Mouse (Mus musculus) left cerebral cortex, postnatal 36 days (tissue): ENCODE measurements at regions not wholly inside any gene's neighbourhood (a gene's known extent, or its start where the extent isn't known, plus 50 kb on each side); places are given as distances from the start of the nearest gene placed in this dataset.

Source experiments
- DNase-seq, 2 experiments: peaks; one replicate each; pipeline ENCODE4 v3.0.0; 2021 to 2022; ENCODE audit warnings: low spot score in 2 of 2, mixed read lengths in 1 of 2
- intact Hi-C: fragments of 180-260 bp; cut with DNase I; formaldehyde crosslinking; loops from one replicate; pipeline ENCODE4 v1.15.1; 2025

DNA sequence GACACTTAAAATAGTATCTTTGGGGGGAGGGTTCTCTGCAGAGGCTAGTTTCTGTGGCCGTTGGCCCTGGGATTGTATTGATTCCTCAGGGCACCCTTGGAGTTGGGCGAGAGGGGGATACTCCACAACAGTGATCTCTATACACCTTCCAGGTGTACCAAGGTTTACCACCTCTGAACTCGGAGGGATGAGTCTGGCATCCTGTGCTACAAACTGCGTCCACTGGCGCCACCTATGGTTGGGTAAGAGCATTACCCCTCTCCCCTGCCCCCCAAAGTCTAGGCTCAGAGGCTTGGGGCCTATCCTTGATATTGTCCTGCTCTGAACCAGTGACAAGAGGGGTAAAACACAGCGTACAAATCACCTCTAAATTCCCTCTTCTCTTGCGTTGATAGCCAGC, 62.2 kb downstream of the Gm17728 start:
- intact Hi-C loops: no loop called here
- no peak for DNase-seq

DNA sequence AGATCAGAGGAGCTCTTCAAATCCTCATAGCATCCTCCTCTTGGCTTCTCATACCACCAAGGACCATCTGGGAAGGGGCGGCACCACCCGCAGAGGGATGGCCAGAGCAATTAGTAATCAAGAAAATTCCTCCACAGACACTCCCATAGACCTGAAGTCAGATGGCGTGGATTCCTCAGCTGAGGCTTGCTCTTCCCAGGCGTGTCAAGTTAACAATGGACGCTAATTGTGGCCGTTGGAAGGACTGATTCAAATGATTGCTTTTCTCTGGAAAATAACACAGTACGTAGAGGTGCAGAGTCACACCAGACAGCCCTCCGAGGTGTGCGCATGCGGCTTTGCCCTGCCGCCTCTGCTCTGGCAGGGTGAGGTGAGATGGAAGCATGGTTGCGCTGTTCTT, 62.7 kb downstream of the Gm17728 start:
- DNase-seq: no peak
- intact Hi-C loops: no loop called here

DNA sequence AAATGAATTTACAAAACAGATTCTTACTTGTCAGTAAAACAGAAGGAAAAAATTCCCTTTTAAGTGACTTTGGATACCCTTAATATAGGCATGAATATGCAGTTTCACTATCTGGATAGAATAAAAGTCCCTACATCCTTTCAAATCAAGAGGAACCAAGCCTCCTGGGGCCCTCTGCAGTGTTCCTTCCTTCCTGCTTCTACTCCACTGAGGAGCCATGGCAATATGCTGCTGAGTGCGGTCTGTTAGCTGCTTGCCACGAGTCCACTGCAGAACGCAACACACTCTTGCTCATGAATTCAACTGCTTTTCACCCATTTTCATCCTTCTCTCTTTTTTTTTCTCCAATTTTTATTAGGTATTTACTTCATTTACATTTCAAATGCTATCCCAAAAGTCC, 107.5 kb downstream of the Gm17728 start:
- intact Hi-C loops: no loop called here
- no peak for DNase-seq

DNA sequence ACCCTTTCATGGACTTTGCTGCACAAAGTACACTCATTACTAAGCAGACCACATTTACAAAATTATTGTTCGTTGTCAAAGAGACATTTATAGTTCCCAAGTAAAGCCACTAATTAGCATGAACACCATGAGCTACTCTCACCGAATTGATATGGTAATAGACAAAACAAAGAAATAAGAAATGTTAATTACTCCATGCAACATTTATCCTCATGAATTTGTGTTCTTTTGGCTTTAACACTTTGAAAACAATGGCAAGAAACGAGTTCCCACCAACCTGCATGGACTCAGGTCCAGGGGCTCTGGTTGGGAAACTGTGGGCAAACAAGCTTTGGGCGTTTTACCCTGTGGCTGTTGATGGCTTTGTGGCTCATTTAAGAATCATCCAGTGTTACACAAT, 114.2 kb downstream of the Gm17728 start:
- DNase-seq: no peak
- intact Hi-C loops: no loop called here

DNA sequence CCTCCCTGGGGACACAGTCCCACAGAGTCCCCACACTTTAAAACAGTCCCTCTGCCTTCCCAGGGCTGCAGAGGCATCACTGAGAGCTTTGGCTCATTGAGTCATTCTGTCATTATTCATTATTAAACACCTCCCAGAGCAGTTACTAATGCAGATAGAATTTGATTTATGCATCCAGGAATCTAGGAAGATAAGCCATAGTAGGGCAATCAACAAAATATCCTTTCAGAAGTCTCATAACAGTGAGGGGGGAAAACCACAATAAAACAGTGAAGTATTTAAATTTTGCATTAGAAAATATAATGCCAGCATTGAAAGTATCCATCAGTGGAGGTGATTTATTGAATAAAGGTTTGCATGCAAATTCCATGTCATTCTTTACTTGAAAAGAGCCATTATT, 116.5 kb downstream of the Gm17728 start:
- DNase-seq: no peak
- intact Hi-C loops: no loop called here

DNA sequence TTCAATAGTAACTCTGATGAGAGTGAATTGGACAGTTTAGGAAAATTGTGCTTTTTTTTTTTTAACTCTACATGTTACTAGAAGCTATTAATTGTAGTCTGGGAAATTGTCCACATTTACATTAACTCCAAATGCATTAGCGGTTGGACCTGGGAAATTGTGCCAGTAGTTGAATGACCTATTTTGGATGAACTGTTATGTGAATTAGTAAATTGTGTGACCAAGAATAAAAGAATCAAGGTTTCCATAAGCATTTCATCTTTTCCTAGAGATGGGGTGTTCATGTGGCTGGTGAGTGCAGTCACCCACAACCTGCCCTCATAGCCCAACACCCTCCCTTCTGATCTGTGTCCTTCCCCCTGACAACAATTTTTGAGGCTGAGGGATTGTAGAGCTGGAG, 118.3 kb downstream of the Gm17728 start:
- intact Hi-C loops: no loop called here
- DNase-seq: no peak

DNA sequence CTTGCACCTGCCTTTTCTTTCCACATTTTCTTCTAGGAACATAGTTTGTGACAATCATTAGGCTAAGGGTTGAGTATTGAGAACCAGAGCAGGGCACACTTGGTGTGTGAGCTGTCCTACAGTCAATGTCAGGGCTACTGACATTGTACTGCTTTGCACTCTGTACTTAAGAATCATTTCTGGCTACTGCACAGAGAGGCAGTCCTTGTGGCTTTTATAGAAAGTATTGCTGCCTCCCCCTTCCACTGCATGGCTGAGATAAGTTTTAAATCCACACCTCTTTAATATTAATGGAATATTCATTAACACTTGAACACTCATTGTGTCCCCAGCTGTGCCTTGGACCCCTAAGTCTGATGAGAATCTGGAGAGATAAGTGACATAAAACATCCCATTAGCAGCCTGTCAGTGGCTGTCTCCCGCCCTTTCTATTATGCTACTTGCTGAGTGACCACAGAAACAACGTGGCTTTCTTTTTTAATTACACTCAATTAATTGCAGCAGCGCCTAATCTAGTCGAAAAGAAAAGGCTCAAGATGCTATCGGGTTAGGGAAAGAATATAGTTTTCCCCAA, 121.5 kb downstream of the Gm17728 start:
- intact Hi-C loops: no loop called here
- DNase-seq: no peak

DNA sequence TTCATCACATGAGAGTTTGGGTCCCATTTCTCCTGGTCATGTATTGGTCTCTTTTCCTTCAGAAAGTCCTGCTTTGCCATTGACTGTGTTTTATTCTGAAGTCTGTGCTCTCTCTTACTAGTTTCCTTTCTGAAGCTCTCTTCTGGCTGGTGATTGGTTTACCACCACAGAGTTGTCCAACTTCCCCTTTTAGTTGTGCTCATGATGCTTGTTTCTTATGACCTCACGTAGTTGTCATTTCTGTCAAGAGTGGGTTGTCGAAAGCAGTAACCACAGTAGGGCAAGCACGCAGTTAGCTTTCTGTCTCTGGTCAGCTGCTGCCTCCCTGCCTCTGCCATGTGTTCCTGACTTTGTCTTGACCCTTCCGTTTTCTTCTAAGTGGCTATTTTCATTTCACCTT, 112.0 kb downstream of the Pabpc6 start:
- DNase-seq: no peak
- intact Hi-C loops: no loop called here

DNA sequence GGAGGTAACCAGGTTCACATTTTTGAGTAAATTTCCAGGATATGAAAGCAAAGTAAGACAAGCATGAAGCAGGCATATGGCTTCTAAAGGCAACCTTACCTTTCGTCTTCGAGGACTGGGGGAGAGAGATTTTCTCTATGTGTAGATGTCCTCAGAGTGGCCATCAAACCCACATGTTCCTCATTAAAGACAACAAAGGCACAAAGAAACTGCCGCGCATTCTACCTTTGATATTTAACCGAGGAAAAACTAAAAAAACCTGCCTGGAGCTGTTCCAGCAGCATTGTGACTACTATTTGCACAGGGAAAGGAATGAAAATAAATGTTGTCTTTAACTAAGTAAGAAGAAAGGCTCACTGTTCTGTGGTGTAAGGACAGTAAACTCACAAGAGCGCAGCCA, 102.7 kb downstream of the Pabpc6 start:
- intact Hi-C loops: no loop called here
- no peak for DNase-seq

DNA sequence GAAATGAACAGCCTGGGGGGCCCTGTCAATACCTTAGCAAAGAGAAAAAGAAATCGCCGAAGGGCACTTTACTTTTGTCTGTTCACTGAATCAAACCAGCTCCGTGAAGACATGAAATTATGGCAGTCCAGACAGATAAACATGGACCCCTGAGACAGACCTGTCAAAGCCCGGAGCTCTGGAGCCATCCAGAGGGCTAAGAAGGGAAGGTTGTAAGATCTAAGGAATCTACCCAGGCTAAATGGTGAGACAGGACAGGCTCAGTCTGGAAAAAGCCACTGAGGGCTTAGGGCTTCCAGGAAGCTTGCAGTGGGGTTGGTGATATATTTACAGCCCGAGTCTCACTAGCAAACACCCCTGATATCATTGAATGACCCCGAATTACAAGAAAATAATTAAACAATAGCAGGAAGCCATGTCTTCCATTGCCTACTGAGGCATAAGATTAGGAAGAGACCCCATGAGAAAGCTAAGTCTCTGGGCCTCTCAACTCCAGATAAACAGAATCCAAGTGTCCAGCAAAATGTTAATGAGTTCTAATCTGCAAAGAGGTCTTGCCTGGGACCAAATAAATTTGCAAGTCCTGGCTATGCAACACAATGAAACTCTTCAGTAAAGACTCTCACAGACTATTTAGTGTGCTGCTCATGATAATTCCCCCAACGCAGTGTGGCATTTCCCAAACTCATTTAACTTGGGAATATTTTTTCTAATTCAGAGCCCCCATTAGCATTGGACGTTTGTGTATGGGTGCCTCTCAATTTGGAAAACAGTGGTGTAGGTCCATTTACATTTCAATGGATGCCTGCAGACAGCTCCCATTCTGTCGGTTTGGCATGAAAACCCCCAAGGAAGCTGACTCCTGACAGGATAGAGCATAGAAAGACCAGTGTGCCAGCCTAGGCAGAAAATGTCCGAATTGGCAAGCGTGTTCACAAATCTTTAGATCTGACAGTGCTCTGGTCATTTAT, 89.8 kb downstream of the Pabpc6 start:
- DNase-seq: peak; percentile 8 to 18
- intact Hi-C loops: loop anchor here (5.0 kb wide), 1 partner anchor 53 kb away; no protein-coding TSS in a partner anchor

DNA sequence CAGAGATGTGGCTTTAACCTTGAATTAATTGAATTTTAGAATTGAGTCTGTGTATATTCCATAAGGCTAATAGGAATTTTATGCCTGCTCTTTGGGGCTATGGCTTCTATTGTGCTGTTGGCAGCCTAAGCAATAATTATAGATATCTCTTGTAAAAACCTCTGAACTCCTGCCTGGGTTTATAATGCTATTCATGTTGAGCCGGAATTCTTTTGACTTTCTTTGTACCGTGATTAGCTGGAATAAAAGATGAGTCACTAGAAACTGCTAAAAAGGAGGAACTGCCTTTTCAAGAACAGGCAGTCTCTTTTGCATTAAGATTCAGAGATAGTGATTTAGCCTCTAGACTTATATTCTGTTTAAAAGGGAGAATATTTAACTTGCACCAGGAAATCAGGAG, 71.4 kb downstream of the Pabpc6 start:
- DNase-seq: no peak
- intact Hi-C loops: no loop called here

DNA sequence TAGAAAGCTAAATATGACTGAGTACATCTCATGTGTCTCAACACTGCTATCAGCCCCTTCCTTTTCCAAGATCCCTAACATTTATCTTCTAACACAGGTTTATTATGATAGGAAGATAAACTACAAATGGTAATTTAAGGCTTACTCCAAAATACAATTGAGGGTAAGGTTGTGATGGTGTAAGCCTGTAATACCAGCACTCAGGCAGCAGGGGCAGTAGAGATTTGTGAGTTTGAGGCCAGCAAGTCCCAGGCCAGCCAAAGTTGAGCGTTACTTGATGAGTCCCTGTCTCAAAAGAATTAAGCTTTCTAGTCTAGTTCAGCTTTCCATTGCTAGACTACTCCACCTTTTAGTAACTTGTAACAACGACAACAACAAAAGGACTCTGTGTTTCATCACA, 69.1 kb downstream of the Pabpc6 start:
- intact Hi-C loops: no loop called here
- no peak for DNase-seq
